Mouse (Mus musculus): ENCODE results near the gene Nsmf. TPM values are rescaled to one million over a fixed set of nuclear protein-coding genes. Genes with fewer than 3 reads are reported as not detected.

Gene Nsmf
- polyA plus RNA-seq, 1 experiment from 2014 or later = 143 TPM

- H3K27ac ChIP-seq (ENCODE audit: low read depth, low read length) = no peak within 1 kb of the TSS
- 0 out of 2 replicates have a peak, but pooled peaks cover 2% of the 10 kb centered on the region for H3K4me1 ChIP-seq (ENCODE audit: control insufficient read depth, insufficient read depth, low read length)
- H3K9ac ChIP-seq (replicated peaks; ENCODE audit: low read depth, low read length) = no peak within 1 kb of the TSS
- no peaks in the 10 kb centered on the region for H3K36me3 ChIP-seq (ENCODE audit: control insufficient read depth, insufficient read depth, low read length)
- ATAC-seq (ENCODE audit: low read depth) = no peak
- H3K9me3 ChIP-seq (ENCODE audit: control insufficient read depth, low read length) = no peaks in the 10 kb centered on the region
- no peak within 1 kb of the TSS for H3K4me2 ChIP-seq (ENCODE audit: low read depth, low read length)
- H3K27me3 ChIP-seq (ENCODE audit: control insufficient read depth, insufficient read depth, low read length) = no peaks in the 10 kb centered on the region
- no peak within 1 kb of the TSS for H3K4me3 ChIP-seq (ENCODE audit: low read depth, low read length)
- WGBS = 50% methylated on average over 28 of the region's 28 CpGs
These were observed 41.1 kb downstream of the Nsmf start, which contains the start of gene Noxa1 for GRCm38 (mm10) chr2:25095109-25095850. Noxa1 (minus strand) TSS chr2:25095149.

- Histone ChIP-seq H3K27ac (ENCODE audit: low read depth, low read length) (no peak overlapping the region), H3K27me3 (ENCODE audit: control insufficient read depth, insufficient read depth, low read length) (no peaks in the 10 kb centered on the region), H3K9me3 (ENCODE audit: control insufficient read depth, low read length) (no peaks in the 10 kb centered on the region), H3K4me1 (ENCODE audit: control insufficient read depth, insufficient read depth, low read length) (0 out of 2 replicates have a peak, but pooled peaks cover 2% of the 10 kb centered on the region), H3K4me2 (ENCODE audit: low read depth, low read length) (no peak overlapping the region), H3K36me3 (ENCODE audit: control insufficient read depth, insufficient read depth, low read length) (no peaks in the 10 kb centered on the region), H3K4me3 (ENCODE audit: low read depth, low read length) (no peak overlapping the region), H3K9ac (replicated peaks; ENCODE audit: low read depth, low read length) (no peak overlapping the region)
- no peak for ATAC-seq (ENCODE audit: low read depth)
- 89% methylated on average over 3 of the region's 3 CpGs for WGBS
These were observed 44.0 kb downstream of the Nsmf start for GRCm38 (mm10) chr2:25098005-25098615.

GRCm38 (mm10) chr2:25098956-25099355, 44.8 kb downstream of the Nsmf start:
- Histone ChIP-seq H3K4me2 (ENCODE audit: low read depth, low read length) (no peak overlapping the region), H3K27ac (ENCODE audit: low read depth, low read length) (no peak overlapping the region), H3K9me3 (ENCODE audit: control insufficient read depth, low read length) (no peaks in the 10 kb centered on the region), H3K36me3 (ENCODE audit: control insufficient read depth, insufficient read depth, low read length) (no peaks in the 10 kb centered on the region), H3K4me1 (ENCODE audit: control insufficient read depth, insufficient read depth, low read length) (0 out of 2 replicates have a peak, but pooled peaks cover 2% of the 10 kb centered on the region), H3K27me3 (ENCODE audit: control insufficient read depth, insufficient read depth, low read length) (no peaks in the 10 kb centered on the region), H3K4me3 (ENCODE audit: low read depth, low read length) (no peak overlapping the region), H3K9ac (replicated peaks; ENCODE audit: low read depth, low read length) (no peak overlapping the region)
- peak; percentile 66; the same call in 1 of the 2 replicates for ATAC-seq (ENCODE audit: low read depth)
- WGBS = 46% methylated on average over 5 of the region's 5 CpGs

- Histone ChIP-seq H3K9me3 (ENCODE audit: control insufficient read depth, low read length) (no peaks in the 10 kb centered on the region), H3K4me1 (ENCODE audit: control insufficient read depth, insufficient read depth, low read length) (0 out of 2 replicates have a peak, but pooled peaks cover 2% of the 10 kb centered on the region), H3K4me2 (ENCODE audit: low read depth, low read length) (no peak overlapping the region), H3K4me3 (ENCODE audit: low read depth, low read length) (no peak overlapping the region), H3K27ac (ENCODE audit: low read depth, low read length) (no peak overlapping the region), H3K9ac (replicated peaks; ENCODE audit: low read depth, low read length) (no peak overlapping the region), H3K27me3 (ENCODE audit: control insufficient read depth, insufficient read depth, low read length) (no peaks in the 10 kb centered on the region), H3K36me3 (ENCODE audit: control insufficient read depth, insufficient read depth, low read length) (no peaks in the 10 kb centered on the region)
- 45% methylated on average over 3 of the region's 3 CpGs for WGBS
- no peak for ATAC-seq (ENCODE audit: low read depth)
These were observed 45.5 kb downstream of the Nsmf start for GRCm38 (mm10) chr2:25099703-25100102.

GRCm38 (mm10) chr2:25104122-25104521, 50.0 kb downstream of the Nsmf start:
- Histone ChIP-seq H3K4me3 (ENCODE audit: low read depth, low read length) (no peak overlapping the region), H3K9ac (replicated peaks; ENCODE audit: low read depth, low read length) (no peak overlapping the region), H3K4me2 (ENCODE audit: low read depth, low read length) (no peak overlapping the region), H3K36me3 (ENCODE audit: control insufficient read depth, insufficient read depth, low read length) (no peaks in the 10 kb centered on the region), H3K9me3 (ENCODE audit: control insufficient read depth, low read length) (no peaks in the 10 kb centered on the region), H3K27ac (ENCODE audit: low read depth, low read length) (no peak overlapping the region), H3K27me3 (ENCODE audit: control insufficient read depth, insufficient read depth, low read length) (no peaks in the 10 kb centered on the region), H3K4me1 (ENCODE audit: control insufficient read depth, insufficient read depth, low read length) (0 out of 2 replicates have a peak, but pooled peaks cover 1% of the 10 kb centered on the region)
- ATAC-seq (ENCODE audit: low read depth) = no peak
- 73% methylated on average over 2 of the region's 2 CpGs for WGBS

- no peak overlapping the region for H3K4me3 ChIP-seq (ENCODE audit: low read depth, low read length)
- H3K9ac ChIP-seq (replicated peaks; ENCODE audit: low read depth, low read length) = no peak overlapping the region
- H3K27me3 ChIP-seq (ENCODE audit: control insufficient read depth, insufficient read depth, low read length) = no peaks in the 10 kb centered on the region
- no peak overlapping the region for H3K27ac ChIP-seq (ENCODE audit: low read depth, low read length)
- H3K9me3 ChIP-seq (ENCODE audit: control insufficient read depth, low read length) = no peaks in the 10 kb centered on the region
- H3K36me3 ChIP-seq (ENCODE audit: control insufficient read depth, insufficient read depth, low read length) = no peaks in the 10 kb centered on the region
- no peak for ATAC-seq (ENCODE audit: low read depth)
- H3K4me1 ChIP-seq (ENCODE audit: control insufficient read depth, insufficient read depth, low read length) = no peaks in the 10 kb centered on the region
- H3K4me2 ChIP-seq (ENCODE audit: low read depth, low read length) = no peak overlapping the region
- 80% methylated on average over 3 of the region's 3 CpGs for WGBS
These were observed 51.9 kb downstream of the Nsmf start for GRCm38 (mm10) chr2:25106045-25106444.

GRCm38 (mm10) chr2:25109487-25109886, 55.3 kb downstream of the Nsmf start:
- Histone ChIP-seq H3K27ac (ENCODE audit: low read depth, low read length) (no peak overlapping the region), H3K9ac (replicated peaks; ENCODE audit: low read depth, low read length) (no peak overlapping the region), H3K9me3 (ENCODE audit: control insufficient read depth, low read length) (no peaks in the 10 kb centered on the region), H3K4me1 (ENCODE audit: control insufficient read depth, insufficient read depth, low read length) (no peaks in the 10 kb centered on the region), H3K27me3 (ENCODE audit: control insufficient read depth, insufficient read depth, low read length) (no peaks in the 10 kb centered on the region), H3K4me2 (ENCODE audit: low read depth, low read length) (no peak overlapping the region), H3K4me3 (ENCODE audit: low read depth, low read length) (no peak overlapping the region), H3K36me3 (ENCODE audit: control insufficient read depth, insufficient read depth, low read length) (no peaks in the 10 kb centered on the region)
- ATAC-seq (ENCODE audit: low read depth) = 0 out of 2 replicates have a peak, but pooled peaks have one; percentile 17

- H3K4me3 ChIP-seq (ENCODE audit: low read depth, low read length) = no peak overlapping the region
- no peak for ATAC-seq (ENCODE audit: low read depth)
- H3K27ac ChIP-seq (ENCODE audit: low read depth, low read length) = no peak overlapping the region
These were observed 56.5 kb downstream of the Nsmf start for GRCm38 (mm10) chr2:25110505-25111183.

More at GRCm38 (mm10) chr2:25110505-25111183, 56.5 kb downstream of the Nsmf start:
- Histone ChIP-seq H3K4me1 (ENCODE audit: control insufficient read depth, insufficient read depth, low read length) (no peaks in the 10 kb centered on the region), H3K27me3 (ENCODE audit: control insufficient read depth, insufficient read depth, low read length) (no peaks in the 10 kb centered on the region), H3K4me2 (ENCODE audit: low read depth, low read length) (no peak overlapping the region), H3K9ac (replicated peaks; ENCODE audit: low read depth, low read length) (no peak overlapping the region), H3K36me3 (ENCODE audit: control insufficient read depth, insufficient read depth, low read length) (no peaks in the 10 kb centered on the region), H3K9me3 (ENCODE audit: control insufficient read depth, low read length) (no peaks in the 10 kb centered on the region)

Measured in neural tube, embryonic 14.5 days (tissue).